Mouse (Mus musculus) CD8-positive naive resting alpha-beta T cell, adult 2 months (primary cell): ENCODE results near the gene Fos.
A peak's percentile ranks its signal among the peaks of the same experiment; 100 is the strongest.

Source experiments
- DNase-seq, 2 experiments: peaks; one replicate each; pipeline ENCODE4 v3.0.0; 2022; ENCODE audit warnings: low read depth in 2 of 2, low spot score in 2 of 2

Fos gene

GRCm38 (mm10) chr12:85487545-85488141, 14.0 kb downstream of the Fos start:
- DNase-seq, result peak in 1 of 2 experiments; percentile 70

GRCm38 (mm10) chr12:85489232-85489886, 15.7 kb downstream of the Fos start:
- DNase-seq, result no peak

- no peak for DNase-seq
Observed at GRCm38 (mm10) chr12:85490096-85490820, 16.6 kb downstream of the Fos start.

- no peak for DNase-seq
Observed at GRCm38 (mm10) chr12:85490991-85491390, 17.3 kb downstream of the Fos start.

- peak in 1 of 2 experiments; percentile 61 for DNase-seq
Observed at GRCm38 (mm10) chr12:85492084-85492645, 18.5 kb downstream of the Fos start.

- no peak for DNase-seq
Observed at GRCm38 (mm10) chr12:85496336-85496735, 22.6 kb downstream of the Fos start.

- DNase-seq, result peak; percentile 74 to 77
Observed at GRCm38 (mm10) chr12:85496755-85497154, 23.1 kb downstream of the Fos start.

GRCm38 (mm10) chr12:85497310-85498135, 23.8 kb downstream of the Fos start:
- no peak for DNase-seq

GRCm38 (mm10) chr12:85499001-85499400, 25.3 kb downstream of the Fos start:
- DNase-seq, result no peak

- no peak for DNase-seq
Observed at GRCm38 (mm10) chr12:85502682-85503081, 29.0 kb downstream of the Fos start.

GRCm38 (mm10) chr12:85508235-85508634, 34.5 kb downstream of the Fos start:
- no peak for DNase-seq

GRCm38 (mm10) chr12:85510013-85510412, 36.3 kb downstream of the Fos start:
- no peak for DNase-seq

GRCm38 (mm10) chr12:85513789-85514447, 40.2 kb downstream of the Fos start:
- DNase-seq, result no peak

- no peak for DNase-seq
Observed at GRCm38 (mm10) chr12:85514958-85515357, 41.3 kb downstream of the Fos start.

- no peak for DNase-seq
Observed at GRCm38 (mm10) chr12:85515865-85516264, 42.2 kb downstream of the Fos start.

GRCm38 (mm10) chr12:85517339-85517738, 43.6 kb downstream of the Fos start:
- no peak for DNase-seq

GRCm38 (mm10) chr12:85518009-85518408, 44.3 kb downstream of the Fos start:
- DNase-seq, result no peak

GRCm38 (mm10) chr12:85519553-85519952, 45.9 kb downstream of the Fos start:
- no peak for DNase-seq

GRCm38 (mm10) chr12:85521101-85521500, 47.4 kb downstream of the Fos start:
- DNase-seq, result no peak

GRCm38 (mm10) chr12:85521673-85522072, 48.0 kb downstream of the Fos start:
- no peak for DNase-seq
